Mouse (Mus musculus) CH12.LX (cell line): ENCODE measurements around the gene Senp7. TPM values are rescaled to one million over a fixed set of nuclear protein-coding genes. Genes with fewer than 3 reads are reported as not detected.

Experiments used
- DNase-seq: peaks from one replicate; pipeline ENCODE4 v3.0.0-alpha.2; 2013; ENCODE audit errors: extremely low read depth
- H3K27ac ChIP-seq: 2 replicates; pipeline ENCODE4 v1.5.1; 2012; ENCODE audit warnings: low read depth, mild to moderate bottlenecking, control low read depth, moderate library complexity; ENCODE audit not compliant: insufficient read depth
- H3K27me3 ChIP-seq: replicated peaks from 2 replicates; pipeline ENCODE3; 2012; ENCODE audit warnings: inconsistent platforms
- H3K36me3 ChIP-seq, 2 experiments: replicated peaks in 1 of 2; 2 replicates each; pipeline versions ENCODE3 to v1.6.1; 2012; ENCODE audit warnings: inconsistent platforms in 1 of 2, low read length in 1 of 2, mild to moderate bottlenecking in 1 of 2, mixed read lengths in 1 of 2, moderate library complexity in 1 of 2; ENCODE audit not compliant: control insufficient read depth in 1 of 2, insufficient read depth in 1 of 2
- H3K4me1 ChIP-seq, 2 experiments: 2 replicates each; pipeline ENCODE4 v1.6.1; 2012; ENCODE audit warnings: inconsistent platforms in 1 of 2, moderate library complexity in 1 of 2; ENCODE audit not compliant: insufficient read depth in 2 of 2, control insufficient read depth in 1 of 2
- H3K4me2 ChIP-seq: 2 replicates; pipeline ENCODE4 v1.6.1; 2012; ENCODE audit warnings: low read depth, mild to moderate bottlenecking, control low read depth; ENCODE audit not compliant: poor library complexity, insufficient read depth, severe bottlenecking
- H3K4me3 ChIP-seq, 3 experiments: fragments of 150-350 bp in 1 of 3; sonication (generic) in 1 of 3; replicated peaks in 1 of 3; 2 replicates each; pipeline versions ENCODE3 to v1.5.1; 2011 to 2012; ENCODE audit warnings: low read depth in 2 of 3, low read length in 2 of 3, mild to moderate bottlenecking in 2 of 3, moderate library complexity in 2 of 3, control low read depth in 1 of 3, improper control_type of control experiment in 1 of 3, inconsistent platforms in 1 of 3, mixed read lengths in 1 of 3; ENCODE audit not compliant: poor library complexity in 1 of 3
- H3K79me2 ChIP-seq: replicated peaks from 2 replicates; pipeline ENCODE4 v1.6.1; 2012; ENCODE audit warnings: mild to moderate bottlenecking, moderate library complexity; ENCODE audit not compliant: control insufficient read depth, poor library complexity, insufficient read depth, severe bottlenecking; ENCODE audit errors: extremely low read depth
- H3K9ac ChIP-seq: 2 replicates; pipeline ENCODE4 v1.6.1; 2012; ENCODE audit warnings: low read depth, mild to moderate bottlenecking, control low read depth, moderate library complexity; ENCODE audit not compliant: insufficient read depth
- H3K9me3 ChIP-seq: replicated peaks from 2 replicates; pipeline ENCODE3; 2012; ENCODE audit warnings: low read length, inconsistent platforms, mixed read lengths
- CHD1 ChIP-seq: IDR thresholded peaks from 2 replicates; pipeline ENCODE4 v1.6.1; 2012; ENCODE audit warnings: low read depth, low read length, improper control_type of control experiment, inconsistent platforms
- EP300 ChIP-seq: IDR thresholded peaks from 2 replicates; pipeline ENCODE4 v1.6.1; 2011; ENCODE audit warnings: low read length, improper control_type of control experiment
- ETS1 ChIP-seq: conservative IDR thresholded peaks from 2 replicates; pipeline ENCODE4 v1.6.1; 2012; ENCODE audit warnings: low read depth, mild to moderate bottlenecking, inconsistent platforms, low read length, improper control_type of control experiment, moderate library complexity
- HCFC1 ChIP-seq: IDR thresholded peaks from 2 replicates; pipeline ENCODE4 v1.6.1; 2012; ENCODE audit warnings: low read depth, mild to moderate bottlenecking, inconsistent platforms, low read length, improper control_type of control experiment
- KAT2A ChIP-seq: IDR thresholded peaks from 2 replicates; pipeline ENCODE4 v1.6.1; 2012; ENCODE audit warnings: low read length, improper control_type of control experiment, inconsistent platforms; ENCODE audit not compliant: insufficient replicate concordance
- MEF2A ChIP-seq: IDR thresholded peaks from 2 replicates; pipeline ENCODE4 v1.6.1; 2014; ENCODE audit warnings: low read depth, mild to moderate bottlenecking, inconsistent platforms, low read length, improper control_type of control experiment, borderline replicate concordance
- MXI1 ChIP-seq: IDR thresholded peaks from 2 replicates; pipeline ENCODE4 v1.6.1; 2011; ENCODE audit warnings: mild to moderate bottlenecking, low read depth, low read length, improper control_type of control experiment
- MYC ChIP-seq: IDR thresholded peaks from 2 replicates; pipeline ENCODE4 v1.6.1; 2011; ENCODE audit warnings: low read depth, mild to moderate bottlenecking, improper control_type of control experiment, low read length
- NELFE ChIP-seq: IDR thresholded peaks from 2 replicates; pipeline ENCODE4 v1.6.1; 2011; ENCODE audit warnings: low read depth, low read length, improper control_type of control experiment
- NRF1 ChIP-seq: IDR thresholded peaks from 2 replicates; pipeline ENCODE4 v1.6.1; 2014; ENCODE audit warnings: low read depth, mild to moderate bottlenecking, inconsistent platforms, low read length, improper control_type of control experiment, moderate library complexity
- PAX5 ChIP-seq: IDR thresholded peaks from 2 replicates; pipeline ENCODE4 v1.6.1; 2012; ENCODE audit warnings: low read length, inconsistent platforms, mixed read lengths
- RAD21 ChIP-seq: IDR thresholded peaks from 2 replicates; pipeline ENCODE4 v1.6.1; 2011; ENCODE audit warnings: low read depth, mild to moderate bottlenecking, low read length, improper control_type of control experiment, moderate library complexity
- SMC3 ChIP-seq: IDR thresholded peaks from 2 replicates; pipeline ENCODE4 v1.6.1; 2011; ENCODE audit warnings: low read depth, low read length, improper control_type of control experiment
- TBP ChIP-seq: conservative IDR thresholded peaks from 2 replicates; pipeline ENCODE4 v1.6.1; 2011; ENCODE audit warnings: low read depth, low read length, improper control_type of control experiment
- TCF12 ChIP-seq: IDR thresholded peaks from 2 replicates; pipeline ENCODE4 v1.6.1; 2014; ENCODE audit warnings: low read depth, mild to moderate bottlenecking, inconsistent platforms, low read length, improper control_type of control experiment
- USF1 ChIP-seq: IDR thresholded peaks from 2 replicates; pipeline ENCODE4 v1.6.1; 2014; ENCODE audit warnings: low read depth, mild to moderate bottlenecking, inconsistent platforms, low read length, improper control_type of control experiment
- USF2 ChIP-seq: conservative IDR thresholded peaks from 2 replicates; pipeline ENCODE4 v1.6.1; 2011; ENCODE audit warnings: low read depth, low read length, improper control_type of control experiment
- ZC3H11A ChIP-seq: IDR thresholded peaks from 2 replicates; pipeline ENCODE4 v1.6.1; 2012; ENCODE audit warnings: low read depth, mild to moderate bottlenecking, inconsistent platforms, low read length, improper control_type of control experiment
- ZMIZ1 ChIP-seq: IDR thresholded peaks from 2 replicates; pipeline ENCODE4 v1.6.1; 2012; ENCODE audit warnings: low read depth, mild to moderate bottlenecking, inconsistent platforms, low read length, improper control_type of control experiment
- dilution Hi-C: fragments of 300-500 bp; cut with MboI; formaldehyde crosslinking; loops from 2 replicates; pipeline ENCODE4 v1.14.3; 2020; ENCODE audit warnings: low sequenced_read_pairs; ENCODE audit not compliant: extremely low pct_unique_long_range_greater_than_20kb, extremely low pct_ligation_motif_present
- in situ Hi-C: fragments of 300-500 bp; cut with MboI; formaldehyde crosslinking; loops from 3 replicates; pipeline ENCODE4 v1.14.3; 2019; ENCODE audit warnings: low sequenced_read_pairs, low pct_ligation_motif_present, low pct_unique_long_range_greater_than_20kb, mixed read lengths
- polyA plus RNA-seq: library from polyadenylated mRNA; unstranded; fragments of >175 nt; gene quantifications from 2 replicates; pipeline ENCODE4 v1.2.1, GENCODE M21; 2012; ENCODE audit warnings: low read depth; ENCODE audit not compliant: insufficient read length
- total RNA-seq, 2 experiments: library from RNA; depleted of rRNA; stranded (reverse); fragments of 300-350 nt in 1 of 2; fragments of >200 nt in 1 of 2; gene quantifications; 2 replicates each; pipeline ENCODE4 v1.2.3; 2012 to 2014

Gene Senp7
- total and polyA plus RNA-seq, 3 experiments, result 12.3 to 26.4 (median 15.5) TPM

GRCm38 (mm10) chr16:56186863-56187262 is 138.7 kb downstream of the Senp7 start:
- no peak overlapping the region for H3K4me2 ChIP-seq
- in situ Hi-C loops, result no loop called here
- H3K27me3 ChIP-seq, result no peaks in the 10 kb centered on the region
- dilution Hi-C loops, result no loop called here
- no peak for TF ChIP-seq CHD1
- TF ChIP-seq TCF12, result no peak
- TF ChIP-seq ZC3H11A, result no peak
- TF ChIP-seq SMC3, result no peak
- no peak for TF ChIP-seq MXI1
- no peak for TF ChIP-seq USF2
- no peak for TF ChIP-seq EP300
- no peak for TF ChIP-seq KAT2A
- TF ChIP-seq HCFC1, result no peak
- TF ChIP-seq TBP, result no peak
- no peak for TF ChIP-seq NELFE
- no peak for TF ChIP-seq MEF2A
- TF ChIP-seq USF1, result no peak
- TF ChIP-seq ETS1, result no peak
- TF ChIP-seq, all 38 proteins: peak for 0
- Histone ChIP-seq H3K79me2 (no peaks in the 10 kb centered on the region), H3K27ac (no peak overlapping the region), H3K4me1 (no peaks in the 10 kb centered on the region), H3K9me3 (no peaks in the 10 kb centered on the region), H3K4me3 (no peak overlapping the region), H3K36me3 (peaks cover 2 to 28% of the 10 kb centered on the region in 2 experiments), H3K9ac (no peak overlapping the region)
- DNase-seq, result no peak

GRCm38 (mm10) chr16:56188198-56188597 is 140.1 kb downstream of the Senp7 start:
- Histone ChIP-seq H3K4me2 (no peak overlapping the region), H3K4me1 (no peaks in the 10 kb centered on the region), H3K9me3 (no peaks in the 10 kb centered on the region), H3K79me2 (no peaks in the 10 kb centered on the region), H3K27ac (no peak overlapping the region), H3K27me3 (no peaks in the 10 kb centered on the region), H3K4me3 (no peak overlapping the region), H3K36me3 (peaks cover 2 to 24% of the 10 kb centered on the region in 2 experiments), H3K9ac (no peak overlapping the region)
- in situ Hi-C loops (no loop called here), dilution Hi-C loops (no loop called here)
- no peak for DNase-seq
- TF ChIP-seq RAD21 (no peak), HCFC1 (no peak), ZMIZ1 (no peak), NRF1 (no peak), MYC (no peak), PAX5 (no peak)
